ENCODE assay signal across 8 mouse cellular contexts in the genomic region with DNA sequence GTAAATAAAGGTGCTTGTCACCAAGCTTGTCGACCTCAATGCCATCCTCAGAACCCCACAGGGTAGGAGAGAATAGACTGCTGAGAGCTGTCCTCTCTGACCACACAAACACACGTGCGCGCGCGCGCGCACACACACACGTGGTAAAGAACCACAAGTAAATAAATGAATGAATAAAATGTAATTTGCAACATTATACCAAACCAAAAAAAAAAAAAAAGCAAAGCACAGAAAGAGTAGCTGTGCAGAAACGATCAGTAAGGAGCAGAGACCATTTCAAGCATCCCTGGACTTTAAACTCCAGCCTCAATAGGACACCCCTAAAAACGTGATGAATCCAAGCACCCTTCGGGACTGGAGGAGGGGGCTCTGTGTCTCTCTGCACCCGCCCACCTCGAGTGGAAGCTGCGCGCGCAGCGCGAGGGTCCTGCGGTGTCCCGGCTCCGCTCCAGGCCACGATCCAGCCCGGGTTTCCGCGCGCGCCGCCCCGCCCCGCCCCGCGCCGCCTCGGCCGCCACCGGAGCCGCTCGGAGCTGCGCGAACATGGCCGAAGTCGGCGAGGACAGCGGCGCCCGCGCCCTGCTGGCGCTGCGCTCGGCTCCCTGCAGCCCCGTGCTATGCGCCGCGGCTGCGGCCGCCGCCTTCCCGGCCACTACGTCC. TPM values are rescaled to one million over a fixed set of nuclear protein-coding genes. Genes with fewer than 3 reads are reported as not detected.
DNase-seq lines count a peak whose midpoint lies in the region; ATAC-seq lines count a peak whose summit lies in the region.

A gene (plus strand): TSS at position 517 of the 660 bp plus-strand sequence.

- H3K4me2 ChIP-seq in hindbrain, embryonic 11.5 days (replicated peaks; ENCODE audit: low read depth, low read length) = peak within 1 kb of the TSS; percentile 91
- peak within 1 kb of the TSS; percentile 73 for H3K4me2 ChIP-seq in lung, embryonic 16.5 days (ENCODE audit: low read depth, low read length)

- H3K27me3 ChIP-seq in hindbrain, embryonic 11.5 days (ENCODE audit: control insufficient read depth, insufficient read depth, low read length) = no peaks in the 10 kb centered on the region
- H3K27me3 ChIP-seq in lung, embryonic 16.5 days (ENCODE audit: control insufficient read depth, insufficient read depth, low read depth, low read length) = no peaks in the 10 kb centered on the region

- under 1% methylated on average over 49 of the region's 60 CpGs for WGBS in hindbrain, embryonic 11.5 days
- 0% methylated on average over 23 of the region's 60 CpGs for WGBS in lung, embryonic 16.5 days

- peak; percentile 90 for ATAC-seq in hindbrain, embryonic 11.5 days (ENCODE audit: low FRiP score)
- peak; percentile 91 for ATAC-seq in lung, embryonic 16.5 days (ENCODE audit: low read depth)

- no peaks in the 10 kb centered on the region for H3K36me3 ChIP-seq in hindbrain, embryonic 11.5 days (ENCODE audit: control insufficient read depth, insufficient read depth, low read length)
- H3K36me3 ChIP-seq in lung, embryonic 16.5 days (ENCODE audit: control insufficient read depth, insufficient read depth, low read length) = no peaks in the 10 kb centered on the region

- DNase-seq in NIH3T3 (ENCODE audit: low read depth) = peak; percentile 94
- DNase-seq in cerebellum, adult 9-11 months = peak; percentile 93
- DNase-seq in frontal cortex, postnatal 10 days (ENCODE audit: low spot score in 2 of 2) = peak; percentile 91 to 96
- peak; percentile 98 for DNase-seq in hindbrain, embryonic 11.5 days (ENCODE audit: low spot score)
- peak; percentile 94 for DNase-seq in layer of hippocampus, adult 9-11 months
- DNase-seq in ovary, adult 18-20 months (ENCODE audit: low spot score) = peak; percentile 81
- peak; percentile 92 for DNase-seq in thymus, postnatal 0 days (ENCODE audit: low spot score)

- peaks cover 14% of the 10 kb centered on the region for H3K4me1 ChIP-seq in hindbrain, embryonic 11.5 days (replicated peaks; ENCODE audit: control insufficient read depth, insufficient read depth, low read length)
- H3K4me1 ChIP-seq in lung, embryonic 16.5 days (replicated peaks; ENCODE audit: control insufficient read depth, insufficient read depth, low read length) = peaks cover 38% of the 10 kb centered on the region

- peak within 1 kb of the TSS; percentile 87 for H3K9ac ChIP-seq in hindbrain, embryonic 11.5 days (ENCODE audit: low read depth, low read length)
- peak within 1 kb of the TSS; percentile 98 for H3K9ac ChIP-seq in lung, embryonic 16.5 days (ENCODE audit: low read length)

- H3K4me3 ChIP-seq in hindbrain, embryonic 11.5 days (ENCODE audit: low read depth, low read length) = peak within 1 kb of the TSS; percentile 92
- H3K4me3 ChIP-seq in lung, embryonic 16.5 days (ENCODE audit: low read length) = peak within 1 kb of the TSS; percentile 100

- H3K9me3 ChIP-seq in hindbrain, embryonic 11.5 days (ENCODE audit: control insufficient read depth, low read length) = no peaks in the 10 kb centered on the region
- no peaks in the 10 kb centered on the region for H3K9me3 ChIP-seq in lung, embryonic 16.5 days (ENCODE audit: control insufficient read depth, low read length)

- peak within 1 kb of the TSS; percentile 87 for H3K27ac ChIP-seq in hindbrain, embryonic 11.5 days (ENCODE audit: low read depth, low read length)
- peak within 1 kb of the TSS; percentile 89 for H3K27ac ChIP-seq in lung, embryonic 16.5 days (ENCODE audit: low read length)

RNA-seq across cellular contexts. Expression of the gene that starts here (rescaled TPM):
- 4.0 and 4.1 TPM in 2 replicates for polyA plus RNA-seq in hindbrain, embryonic 11.5 days (2014; fragmentation: Nextera tagmentation; extraction: Ambion mirVana)
- 3.1 and 3.3 TPM in 2 replicates for polyA plus RNA-seq in lung, embryonic 16.5 days (2015; fragmentation: Nextera tagmentation; extraction: Ambion mirVana)
- 2.9 and 5.1 TPM in 2 replicates for polyA plus RNA-seq in thymus, postnatal 0 days (2015; fragmentation: Nextera tagmentation; extraction: Ambion mirVana)

Comparison
In these comparisons a context has a peak if more than half of its experiments do, and no peak if none do; other contexts are left out.
1. Peak in every context shown above with its lines: DNase-seq, ATAC-seq, H3K4me3 ChIP-seq and H3K27ac ChIP-seq.